Mouse (Mus musculus) limb, embryonic 12.5 days (tissue): ENCODE measurements around the gene Olfr339. TPM values are rescaled to one million over a fixed set of nuclear protein-coding genes. Genes with fewer than 3 reads are reported as not detected.
"Not testable (repeated sequence)": the region's sequence is repeated elsewhere in the genome, so short reads cannot be mapped to it uniquely, and the experiment has no call there.

ENCODE experiments used
- ATAC-seq: fragments of 200-750 bp; cut with Nextera tagmentation; 2 replicates; pipeline ENCODE4 v1.8.0; 2017; ENCODE audit warnings: low read depth, moderate TSS enrichment; ENCODE audit not compliant: insufficient number of reproducible peaks, insufficient read depth, low FRiP score, low TSS enrichment
- H3K27ac ChIP-seq: fragments of 300-500 bp; sonication (generic); 2 replicates; pipeline ENCODE4 v1.5.1; 2016; ENCODE audit warnings: mild to moderate bottlenecking, moderate library complexity
- H3K27me3 ChIP-seq: fragments of 300-500 bp; sonication (generic); 2 replicates; pipeline ENCODE4 v1.6.1; 2016; ENCODE audit warnings: mild to moderate bottlenecking, moderate library complexity
- H3K36me3 ChIP-seq: fragments of 300-500 bp; sonication (generic); 2 replicates; pipeline ENCODE4 v1.6.1; 2016; ENCODE audit warnings: mild to moderate bottlenecking, moderate library complexity
- H3K4me1 ChIP-seq: fragments of 300-500 bp; sonication (generic); replicated peaks from 2 replicates; pipeline ENCODE4 v1.6.1; 2016
- H3K4me2 ChIP-seq: fragments of 300-500 bp; sonication (generic); 2 replicates; pipeline ENCODE4 v1.6.1; 2016; ENCODE audit warnings: mild to moderate bottlenecking, moderate library complexity
- H3K4me3 ChIP-seq: fragments of 300-500 bp; sonication (generic); replicated peaks from 2 replicates; pipeline ENCODE4 v1.5.1; 2016; ENCODE audit warnings: mild to moderate bottlenecking
- H3K9ac ChIP-seq: fragments of 300-500 bp; sonication (generic); replicated peaks from 2 replicates; pipeline ENCODE4 v1.6.1; 2016; ENCODE audit warnings: mild to moderate bottlenecking, moderate library complexity
- H3K9me3 ChIP-seq: fragments of 300-500 bp; sonication (generic); 2 replicates; pipeline ENCODE4 v1.6.1; 2016; ENCODE audit warnings: mild to moderate bottlenecking, moderate library complexity
- WGBS: fragments of 180-500 bp; shearing (Covaris S2); methylation state at CpG from one replicate; pipeline ENCODE4 v1.1.7; 2016; 5-methylcytosine and 5-hydroxymethylcytosine counted together
- polyA plus RNA-seq: library from polyadenylated mRNA; unstranded; fragments of >200 nt; fragmentation: Nextera tagmentation; extraction: Ambion mirVana; gene quantifications from 2 replicates; pipeline ENCODE4 v1.2.1, GENCODE M21; 2016

Gene Olfr339
- not detected in 2 replicates for polyA plus RNA-seq

DNA sequence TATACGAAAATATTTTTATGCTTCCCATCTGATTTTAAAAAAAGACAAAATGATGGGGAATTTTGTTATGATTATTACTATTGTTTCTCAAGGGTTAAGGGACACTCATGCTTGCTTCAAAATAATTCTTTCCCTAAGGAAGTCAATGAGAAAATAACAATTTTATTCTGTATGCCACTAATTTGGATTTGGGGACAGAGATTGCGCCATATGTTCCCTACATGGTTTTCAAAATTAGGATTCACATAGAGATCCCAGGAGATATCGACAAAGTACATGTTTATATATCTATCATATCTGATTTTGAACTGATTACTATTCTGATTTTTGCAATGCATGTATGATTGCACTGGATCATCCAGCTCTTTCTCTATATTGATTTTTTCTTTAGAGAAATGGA is at the start of gene Olfr339:
Olfr339 (plus strand) TSS at position 301 of the 400 bp plus-strand sequence.
- ATAC-seq = no peak
- H3K9me3 ChIP-seq = peaks cover 18% of the 10 kb centered on the region; the same call in 1 of the 2 replicates
- no peak within 1 kb of the TSS for H3K9ac ChIP-seq
- no peak within 1 kb of the TSS for H3K4me2 ChIP-seq
- no peak within 1 kb of the TSS for H3K4me3 ChIP-seq
- 82% methylated on average over 3 of the region's 3 CpGs for WGBS
- no peaks in the 10 kb centered on the region for H3K27me3 ChIP-seq
- no peaks in the 10 kb centered on the region for H3K4me1 ChIP-seq
- H3K27ac ChIP-seq = no peak within 1 kb of the TSS
- H3K36me3 ChIP-seq = no peaks in the 10 kb centered on the region

DNA sequence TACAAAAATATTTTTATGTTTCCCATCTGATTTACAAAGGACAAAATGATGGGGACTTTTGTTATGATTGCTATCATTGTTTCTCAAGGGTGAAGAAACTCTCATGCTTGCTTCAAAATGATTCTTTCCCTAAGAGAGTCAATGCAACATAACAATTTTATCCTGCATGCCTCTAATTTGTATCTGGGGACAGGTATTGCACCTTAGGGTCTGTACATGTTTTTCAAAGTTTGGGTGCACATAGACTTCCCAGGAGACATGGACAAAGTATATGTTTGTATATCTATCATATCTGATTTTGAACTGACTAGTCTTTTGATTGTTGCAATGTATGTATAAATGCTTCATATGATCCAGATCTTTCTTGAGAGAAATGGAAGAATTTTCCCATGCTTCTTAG is 45.5 kb upstream of the Olfr339 start, which contains the start of gene Olfr338:
Olfr338 (plus strand) TSS at position 301 of the 400 bp plus-strand sequence.
- no peaks in the 10 kb centered on the region for H3K36me3 ChIP-seq
- no peak for ATAC-seq
- no peak within 1 kb of the TSS for H3K9ac ChIP-seq
- no peaks in the 10 kb centered on the region for H3K27me3 ChIP-seq
- no peak within 1 kb of the TSS for H3K4me3 ChIP-seq
- no peaks in the 10 kb centered on the region for H3K4me1 ChIP-seq
- H3K27ac ChIP-seq = no peak within 1 kb of the TSS
- H3K9me3 ChIP-seq = 0 out of 2 replicates have a peak, but pooled peaks cover 13% of the 10 kb centered on the region
- H3K4me2 ChIP-seq = no peak within 1 kb of the TSS

DNA sequence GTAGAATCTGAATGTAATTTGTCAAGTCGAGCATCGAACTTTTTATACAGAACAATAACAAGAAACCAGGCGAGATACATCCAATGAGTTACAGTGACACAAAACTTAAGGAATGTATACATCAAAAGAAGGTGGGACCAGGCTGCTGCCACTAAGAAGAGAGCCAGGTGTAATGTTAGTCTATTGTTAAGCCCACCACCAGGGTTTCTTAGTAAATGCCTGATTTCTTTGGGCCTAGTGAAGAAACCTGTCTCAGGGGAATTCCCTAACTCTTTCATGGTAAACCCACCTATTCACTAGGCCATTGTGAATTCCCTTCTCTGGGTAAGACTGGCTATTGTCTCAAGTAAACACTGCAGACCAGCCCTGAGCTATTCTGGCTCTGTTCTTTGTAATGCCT is 3.6 kb upstream of the Olfr339 start:
- not testable (repeated sequence) for ATAC-seq, H3K36me3 ChIP-seq, H3K4me1 ChIP-seq, H3K4me3 ChIP-seq, H3K27ac ChIP-seq, H3K9ac ChIP-seq, H3K4me2 ChIP-seq, H3K27me3 ChIP-seq
- 92% methylated on average over 3 of the region's 3 CpGs for WGBS
- H3K9me3 ChIP-seq = peaks cover 18% of the 10 kb centered on the region; the same call in 1 of the 2 replicates

DNA sequence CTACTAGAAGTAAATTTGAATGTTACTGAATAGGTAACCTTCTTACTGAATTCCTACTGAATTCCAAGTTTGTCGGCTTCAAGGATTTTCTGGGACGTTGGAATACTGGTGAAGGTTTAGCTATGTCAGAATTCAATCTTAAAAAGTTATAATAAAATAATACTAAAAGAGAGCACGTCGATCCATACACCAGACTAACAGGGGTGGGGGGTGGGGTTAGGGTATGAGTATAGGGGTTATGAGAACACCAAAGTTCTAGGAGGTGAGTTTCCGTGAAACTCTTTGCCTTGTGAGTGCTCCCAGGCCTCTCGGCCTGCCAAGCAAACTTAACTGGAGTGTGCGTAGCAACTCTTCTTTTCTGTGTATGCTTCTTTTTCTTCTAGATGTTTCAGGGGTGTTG is 3.2 kb upstream of the Olfr339 start:
- H3K4me3 ChIP-seq, H3K27me3 ChIP-seq, H3K9ac ChIP-seq, ATAC-seq, H3K4me2 ChIP-seq, H3K4me1 ChIP-seq, H3K27ac ChIP-seq, H3K36me3 ChIP-seq: not testable (repeated sequence)
- peaks cover 18% of the 10 kb centered on the region; the same call in 1 of the 2 replicates for H3K9me3 ChIP-seq
- WGBS = 90% methylated on average over 7 of the region's 7 CpGs

DNA sequence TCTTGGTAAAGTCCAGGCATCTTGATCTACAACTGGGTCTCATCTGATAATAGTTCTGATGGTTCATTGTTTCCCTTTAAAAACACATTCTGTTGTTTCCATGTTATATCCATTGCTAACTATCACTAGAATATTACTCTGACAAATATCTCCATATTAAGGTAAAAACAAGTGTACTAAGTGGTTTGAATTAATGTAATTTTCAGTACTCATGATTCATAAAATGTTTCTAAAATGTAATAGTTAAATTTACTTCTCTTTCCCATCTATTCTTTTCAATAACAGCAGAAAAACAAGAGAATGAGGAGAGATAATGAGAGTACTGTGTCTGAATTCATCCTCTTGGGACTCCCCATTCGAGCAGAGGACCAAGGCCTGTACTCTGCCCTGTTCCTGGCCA is 33.5 kb downstream of the Olfr339 start, which contains the start of gene Olfr340:
Olfr340 (plus strand) TSS at position 301 of the 400 bp plus-strand sequence.
- Histone ChIP-seq H3K27ac (no peak within 1 kb of the TSS), H3K4me1 (no peaks in the 10 kb centered on the region), H3K4me2 (no peak within 1 kb of the TSS), H3K4me3 (no peak within 1 kb of the TSS), H3K9ac (no peak within 1 kb of the TSS), H3K27me3 (no peaks in the 10 kb centered on the region), H3K36me3 (no peaks in the 10 kb centered on the region), H3K9me3 (0 out of 2 replicates have a peak, but pooled peaks cover 10% of the 10 kb centered on the region)
- ATAC-seq = no peak
- WGBS = 59% methylated on average over 1 of the region's 1 CpGs

DNA sequence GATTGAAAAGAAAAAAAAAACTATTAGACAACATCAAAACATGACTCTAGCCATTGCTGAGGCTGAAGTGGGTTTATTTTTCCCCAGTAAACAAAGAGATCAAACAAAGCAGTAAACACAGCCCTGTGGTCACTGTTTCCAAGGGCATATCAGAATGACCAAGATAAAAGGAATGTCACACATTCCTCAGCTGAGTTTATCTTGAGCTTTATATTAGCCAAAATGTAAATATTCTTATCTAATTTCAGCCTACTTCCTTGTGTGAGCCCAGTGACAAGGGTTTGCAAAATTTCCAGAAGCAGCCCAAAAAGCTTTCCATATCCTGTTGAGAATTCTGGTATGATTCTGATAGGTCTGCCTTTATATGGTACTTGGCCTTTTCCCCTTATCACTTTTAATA is 54.9 kb downstream of the Olfr339 start:
- ATAC-seq = no peak
- no peak overlapping the region for H3K4me3 ChIP-seq
- peaks cover 20% of the 10 kb centered on the region for H3K9me3 ChIP-seq
- no peak overlapping the region for H3K4me2 ChIP-seq
- no peak overlapping the region for H3K9ac ChIP-seq
- no peaks in the 10 kb centered on the region for H3K27me3 ChIP-seq
- H3K36me3 ChIP-seq = no peaks in the 10 kb centered on the region
- H3K4me1 ChIP-seq = no peaks in the 10 kb centered on the region
- no peak overlapping the region for H3K27ac ChIP-seq

Other genes with a start within 250 kb of the Olfr339 start
- 4.7 and 4.8 TPM in 2 replicates for gene Ptgs1, start 188.5 kb upstream of the Olfr339 start, polyA plus RNA-seq
- gene Olfr338, start 45.4 kb upstream of the Olfr339 start, polyA plus RNA-seq = not detected in 2 replicates
- not detected in 2 replicates for gene Olfr340, start 33.6 kb downstream of the Olfr339 start, polyA plus RNA-seq
- gene Olfr341, start 63.5 kb downstream of the Olfr339 start, polyA plus RNA-seq = not detected in 2 replicates
- not detected in 2 replicates for gene Olfr342, start 106.1 kb downstream of the Olfr339 start, polyA plus RNA-seq
- not detected in 2 replicates for gene Olfr344, start 147.7 kb downstream of the Olfr339 start, polyA plus RNA-seq
- gene Olfr345, start 221.1 kb downstream of the Olfr339 start, polyA plus RNA-seq = not detected in 2 replicates